Comparison of ENCODE assay signal across 29 mouse cellular contexts in the genomic region with DNA sequence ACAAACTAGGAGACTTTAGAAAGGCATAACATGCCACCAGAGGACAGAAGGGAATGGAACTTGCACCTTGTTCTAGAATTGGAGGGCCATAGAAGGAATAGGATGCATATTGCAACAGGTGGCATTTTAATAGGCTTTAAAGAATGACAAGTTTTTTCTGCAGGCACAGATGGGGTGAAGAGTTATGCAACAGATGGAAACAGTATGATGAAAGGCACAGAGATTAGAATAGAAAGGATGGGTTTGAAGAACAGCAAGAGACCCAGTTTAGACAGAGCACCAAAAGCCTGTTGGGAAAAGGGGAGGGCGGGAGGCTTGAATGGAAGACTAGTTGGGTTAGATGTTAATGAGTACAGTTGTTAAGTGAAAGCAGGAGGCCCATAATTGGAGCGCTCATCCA.
DNase-seq lines count a peak whose midpoint lies in the region; ATAC-seq and TF ChIP-seq lines count a peak whose summit lies in the region.
"Had no signal": no experiment of that assay in that cellular context is flagged by ENCODE, and none has a peak within 500 bp of the region (broad histone marks: within the 10 kb centered on the region; RNA-seq: fewer than 3 reads in every experiment).

No protein-coding gene starts in this region.

- 79% methylated on average over 2 of the region's 2 CpGs for WGBS in forebrain, postnatal 0 days
- WGBS in forebrain, embryonic 12.5 days: 86% methylated on average over 2 of the region's 2 CpGs

- DNase-seq in forebrain, postnatal 0 days: no peak
- peak; percentile 43 for DNase-seq in layer of hippocampus, adult 11-12 months (ENCODE audit: low spot score)
- no peak for DNase-seq in layer of hippocampus, postnatal 36 days
- peak; percentile 53 to 60 for DNase-seq in layer of hippocampus, adult 2 months (ENCODE audit: low spot score in 2 of 2)
- DNase-seq in layer of hippocampus, adult 8-10 months (ENCODE audit: low spot score in 2 of 2): no peak
- peak; percentile 52 for DNase-seq in layer of hippocampus, adult 9-10 months (ENCODE audit: low spot score)
- DNase-seq: adrenal gland, adult 8-10 months; adrenal gland, postnatal 14 days; adrenal gland, postnatal 36 days; B cell, adult 2 months; cerebellum, adult 11-12 months; cerebellum, adult 2 months; cerebellum, adult 9-10 months; cerebellum, postnatal 14 days; cerebellum, postnatal 36 days; embryo, embryonic 11 days had no signal

- H3K9me3 ChIP-seq in forebrain, postnatal 0 days (ENCODE audit: low read length): no peaks in the 10 kb centered on the region
- no peaks in the 10 kb centered on the region for H3K9me3 ChIP-seq in forebrain, embryonic 12.5 days
- H3K9me3 ChIP-seq: embryonic facial prominence, embryonic 13.5 days; embryonic facial prominence, embryonic 15.5 days; forebrain, embryonic 10.5 days; forebrain, embryonic 13.5 days; forebrain, embryonic 15.5 days; G1E had no signal

- peak; percentile 40; the same call in 1 of the 2 replicates for ATAC-seq in forebrain, postnatal 0 days
- ATAC-seq in forebrain, embryonic 12.5 days (ENCODE audit: low FRiP score): no peak
- ATAC-seq in megakaryocyte progenitor cell, adult 5-6 weeks (replicated peaks; ENCODE audit: poor library complexity): no peak
- ATAC-seq: activated CD4-positive, CD25-positive, alpha-beta regulatory T cell, adult 4 months; CD4-positive, CD25-positive, alpha-beta regulatory T cell, adult 4 months; forebrain, embryonic 13.5 days; forebrain, embryonic 15.5 days; Patski had no signal

- H3K27ac ChIP-seq in forebrain, postnatal 0 days (ENCODE audit: low read depth, low read length): no peak overlapping the region
- no peak overlapping the region for H3K27ac ChIP-seq in forebrain, embryonic 12.5 days
- H3K27ac ChIP-seq in layer of hippocampus, adult 2 months: peak overlapping the region; percentile 59; the same call in 1 of the 2 replicates
- H3K27ac ChIP-seq: embryonic facial prominence, embryonic 13.5 days; embryonic facial prominence, embryonic 15.5 days; forebrain, embryonic 10.5 days; forebrain, embryonic 13.5 days; forebrain, embryonic 15.5 days had no signal

- H3K4me3 ChIP-seq in forebrain, postnatal 0 days (ENCODE audit: low read depth, low read length): no peak overlapping the region
- H3K4me3 ChIP-seq in forebrain, embryonic 12.5 days (replicated peaks): no peak overlapping the region
- no peak overlapping the region for H3K4me3 ChIP-seq in layer of hippocampus, adult 2 months
- H3K4me3 ChIP-seq: embryonic facial prominence, embryonic 13.5 days; embryonic facial prominence, embryonic 15.5 days; erythroblast, embryonic 14.5 days; forebrain, embryonic 10.5 days; forebrain, embryonic 13.5 days; forebrain, embryonic 15.5 days had no signal

- no peak for TF ChIP-seq CTCF in forebrain, postnatal 0 days (IDR thresholded peaks at IDR 0.05; ENCODE audit: low read depth)
- no peak for TF ChIP-seq CTCF in layer of hippocampus, adult 2 months (conservative IDR thresholded peaks at IDR 0.05)

- no peaks in the 10 kb centered on the region for H3K4me1 ChIP-seq in forebrain, postnatal 0 days (ENCODE audit: insufficient read depth)
- no peaks in the 10 kb centered on the region for H3K4me1 ChIP-seq in forebrain, embryonic 12.5 days
- H3K4me1 ChIP-seq: embryonic facial prominence, embryonic 13.5 days; embryonic facial prominence, embryonic 15.5 days; forebrain, embryonic 10.5 days; forebrain, embryonic 13.5 days; forebrain, embryonic 15.5 days had no signal

- no peaks in the 10 kb centered on the region for H3K27me3 ChIP-seq in forebrain, postnatal 0 days (ENCODE audit: insufficient read depth, low read length)
- H3K27me3 ChIP-seq in forebrain, embryonic 12.5 days: no peaks in the 10 kb centered on the region
- H3K27me3 ChIP-seq: CH12.LX; embryonic facial prominence, embryonic 13.5 days; embryonic facial prominence, embryonic 15.5 days; forebrain, embryonic 13.5 days; forebrain, embryonic 15.5 days; Patski had no signal

- H3K4me2 ChIP-seq in forebrain, postnatal 0 days (ENCODE audit: low read depth): no peak overlapping the region
- no peak overlapping the region for H3K4me2 ChIP-seq in forebrain, embryonic 12.5 days
- H3K4me2 ChIP-seq: embryonic facial prominence, embryonic 13.5 days; embryonic facial prominence, embryonic 15.5 days; forebrain, embryonic 13.5 days; forebrain, embryonic 15.5 days had no signal

- no peak overlapping the region for H3K9ac ChIP-seq in forebrain, postnatal 0 days
- no peak overlapping the region for H3K9ac ChIP-seq in forebrain, embryonic 12.5 days
- H3K9ac ChIP-seq: embryonic facial prominence, embryonic 13.5 days; embryonic facial prominence, embryonic 15.5 days; forebrain, embryonic 13.5 days; forebrain, embryonic 15.5 days had no signal

- peaks cover 4% of the 10 kb centered on the region; the same call in 1 of the 2 replicates for H3K36me3 ChIP-seq in forebrain, postnatal 0 days (ENCODE audit: insufficient read depth)
- no peaks in the 10 kb centered on the region for H3K36me3 ChIP-seq in forebrain, embryonic 12.5 days (replicated peaks)
- H3K36me3 ChIP-seq: embryonic facial prominence, embryonic 13.5 days; embryonic facial prominence, embryonic 15.5 days; forebrain, embryonic 10.5 days; forebrain, embryonic 15.5 days; G1E had no signal

Comparison
In these comparisons a context has a peak if more than half of its experiments do, and no peak if none do; other contexts are left out.
1. DNase-seq: peak in layer of hippocampus, adult 11-12 months (single experiment), layer of hippocampus, adult 2 months (2 of 2) and layer of hippocampus, adult 9-10 months (single experiment); none in forebrain, postnatal 0 days (single experiment), layer of hippocampus, postnatal 36 days (0 of 2) and layer of hippocampus, adult 8-10 months (0 of 2).